Mouse (Mus musculus) liver, postnatal 0 days (tissue): Measurements from ENCODE around the gene Ly9.

ENCODE experiments used
- CTCF ChIP-seq: sonication (generic); IDR thresholded peaks from 2 replicates; pipeline ENCODE4 v1.5.1; 2016; ENCODE audit warnings: antibody characterized with exemption, low read depth
- EP300 ChIP-seq: IDR thresholded peaks from 2 replicates; pipeline ENCODE4 v1.6.1; 2016; ENCODE audit warnings: antibody characterized with exemption, low read depth, mild to moderate bottlenecking

DNA sequence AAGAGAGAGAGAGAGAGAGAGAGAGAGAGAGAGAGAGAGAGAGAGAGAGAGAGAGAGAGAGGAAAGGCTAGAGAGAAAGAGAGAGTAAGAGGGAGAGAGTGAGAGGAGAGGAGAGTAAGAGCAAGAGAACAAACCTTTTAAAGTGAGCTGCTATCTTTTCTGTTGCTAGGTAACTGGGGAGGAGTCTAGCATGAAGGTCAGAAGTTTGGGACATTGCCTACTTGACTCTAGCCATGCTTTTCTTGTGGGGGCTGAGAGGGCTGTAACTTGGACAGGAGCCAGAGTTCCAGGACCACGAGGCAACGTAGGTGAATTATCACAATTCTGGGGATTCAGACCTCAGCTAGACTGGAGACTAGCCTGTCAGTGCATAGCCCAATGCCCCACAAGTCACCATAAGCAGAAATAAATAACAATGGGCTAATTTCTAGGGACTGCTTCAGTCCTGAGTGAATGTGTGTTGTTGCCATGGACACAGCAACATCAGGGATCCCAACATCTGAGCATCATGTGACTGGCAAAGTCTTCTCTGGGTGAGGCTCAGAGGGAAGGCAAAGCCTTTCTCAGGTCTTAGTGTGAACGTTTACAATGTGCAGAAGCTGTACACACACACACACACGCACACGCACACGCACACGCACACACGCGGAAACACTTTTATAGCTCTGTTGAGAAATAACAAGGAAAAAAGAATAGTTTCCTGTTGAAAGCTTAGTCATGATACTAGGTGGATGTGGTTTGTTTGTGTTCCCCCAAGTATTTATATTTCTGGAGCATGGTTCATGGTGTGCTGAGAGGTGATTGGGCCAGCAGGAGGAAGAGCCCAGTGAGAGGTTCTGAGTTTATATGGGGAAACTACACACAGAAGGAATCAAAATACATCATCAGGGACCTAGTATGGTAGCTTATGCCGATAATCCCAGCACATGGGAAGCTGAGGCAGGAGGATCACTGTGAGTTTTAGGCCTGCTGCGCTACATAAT lies 53.6 kb downstream of the Ly9 start:
- TF ChIP-seq CTCF (no peak), EP300 (no peak)
